Mouse (Mus musculus) stomach, postnatal 0 days (tissue): ENCODE results near the gene Ric8b. TPM values are rescaled to one million over a fixed set of nuclear protein-coding genes. Genes with fewer than 3 reads are reported as not detected.

Source experiments
- ATAC-seq: fragments of 200-750 bp; cut with Nextera tagmentation; 2 replicates; pipeline ENCODE4 v1.8.0; 2017; ENCODE audit not compliant: low FRiP score, low TSS enrichment
- DNase-seq: peaks from one replicate; pipeline ENCODE4 v3.0.0-alpha.2; 2016; ENCODE audit warnings: low spot score
- H3K27ac ChIP-seq: fragments of 300-500 bp; sonication (generic); replicated peaks from 2 replicates; pipeline ENCODE4 v1.5.1; 2014; ENCODE audit warnings: mild to moderate bottlenecking, control low read depth
- H3K27me3 ChIP-seq: fragments of 300-500 bp; sonication (generic); 2 replicates; pipeline ENCODE4 v1.6.1; 2014; ENCODE audit warnings: low read length; ENCODE audit not compliant: control insufficient read depth, insufficient read depth
- H3K36me3 ChIP-seq: fragments of 300-500 bp; sonication (generic); 2 replicates; pipeline ENCODE4 v1.6.1; 2014; ENCODE audit warnings: low read length, mixed read lengths; ENCODE audit not compliant: control insufficient read depth, insufficient read depth
- H3K4me1 ChIP-seq: fragments of 300-500 bp; sonication (generic); replicated peaks from 2 replicates; pipeline ENCODE4 v1.6.1; 2014; ENCODE audit warnings: antibody characterized with exemption; ENCODE audit not compliant: control insufficient read depth, insufficient read depth
- H3K4me2 ChIP-seq: fragments of 300-500 bp; sonication (generic); replicated peaks from 2 replicates; pipeline ENCODE4 v1.6.1; 2014; ENCODE audit warnings: low read depth, mild to moderate bottlenecking, control low read depth, moderate library complexity
- H3K4me3 ChIP-seq: fragments of 300-500 bp; sonication (generic); 2 replicates; pipeline ENCODE4 v1.5.1; 2014; ENCODE audit warnings: low read depth, low read length, control low read depth
- H3K9ac ChIP-seq: fragments of 300-500 bp; sonication (generic); 2 replicates; pipeline ENCODE4 v1.6.1; 2014; ENCODE audit warnings: mild to moderate bottlenecking, low read length, control low read depth, mixed read lengths
- H3K9me3 ChIP-seq: fragments of 300-500 bp; sonication (generic); 2 replicates; pipeline ENCODE4 v1.6.1; 2016; ENCODE audit warnings: low read length; ENCODE audit not compliant: control insufficient read depth
- CTCF ChIP-seq: IDR thresholded peaks from 2 replicates; pipeline ENCODE4 v1.5.1; 2016; ENCODE audit warnings: antibody characterized with exemption, low read depth, mild to moderate bottlenecking, moderate library complexity
- EP300 ChIP-seq: optimal IDR thresholded peaks from 2 replicates; pipeline ENCODE3; 2016; ENCODE audit warnings: antibody characterized with exemption
- WGBS: fragments of 180-500 bp; shearing (Covaris S2); extraction: QIAGEN DNeasy Blood & Tissue Kit; methylation state at CpG from one replicate; pipeline ENCODE4 v1.1.7; 2014; 5-methylcytosine and 5-hydroxymethylcytosine counted together
- polyA plus RNA-seq: library from polyadenylated mRNA; unstranded; fragments of >200 nt; fragmentation: Nextera tagmentation; extraction: Ambion mirVana; gene quantifications from 2 replicates; pipeline ENCODE4 v1.2.1, GENCODE M21; 2015

The Ric8b gene
- polyA plus RNA-seq: 7.3 and 7.4 TPM in 2 replicates

DNA sequence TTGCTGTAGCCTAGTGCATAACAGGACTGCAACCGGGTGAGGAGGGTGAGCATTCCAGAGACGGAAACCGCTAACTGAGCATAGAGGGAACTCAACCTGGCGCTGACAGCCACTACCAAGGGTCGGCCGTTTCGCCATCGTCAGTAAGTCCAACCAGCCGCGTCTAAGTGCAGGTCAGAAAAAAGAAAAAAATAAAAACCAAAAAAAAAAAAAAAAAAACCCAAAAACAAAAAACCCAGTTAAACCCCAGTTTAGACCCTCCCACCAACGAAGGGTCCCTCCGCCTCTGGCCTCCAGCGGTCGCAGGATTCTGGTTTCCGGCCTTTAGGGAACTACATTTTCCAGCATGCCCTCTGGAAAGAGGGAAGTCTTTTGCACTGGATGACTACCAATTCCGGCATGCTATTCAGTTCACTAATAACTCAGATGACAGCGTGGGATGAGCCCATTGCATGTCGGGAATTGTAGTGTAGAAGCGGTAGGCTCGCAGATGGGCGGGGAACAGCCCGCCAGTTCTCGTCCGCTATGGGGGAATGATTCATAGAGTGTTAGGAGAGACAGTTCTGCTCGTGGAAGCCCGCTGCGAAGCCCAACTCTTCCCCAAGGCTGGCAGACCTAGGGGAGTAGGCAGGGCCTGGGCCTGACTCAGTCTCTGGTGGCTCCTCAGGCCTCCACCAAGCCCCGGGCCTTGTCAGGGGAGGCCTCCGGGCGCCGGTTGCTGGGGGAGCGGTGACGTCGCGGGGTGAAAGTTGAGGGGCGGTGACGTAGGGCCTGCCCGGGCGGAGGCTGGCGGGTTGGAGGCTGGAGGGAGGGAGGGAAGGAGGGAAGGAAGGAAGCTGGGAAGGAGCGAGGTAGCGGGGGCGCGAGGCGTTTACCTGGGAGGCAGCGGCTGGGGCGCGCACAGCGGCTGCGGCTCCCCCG, at the start of gene Ric8b:
Gene Ric8b (plus strand): TSS at position 807 of the 921 bp plus-strand sequence.
- under 1% methylated on average over 45 of the region's 51 CpGs for WGBS

DNA sequence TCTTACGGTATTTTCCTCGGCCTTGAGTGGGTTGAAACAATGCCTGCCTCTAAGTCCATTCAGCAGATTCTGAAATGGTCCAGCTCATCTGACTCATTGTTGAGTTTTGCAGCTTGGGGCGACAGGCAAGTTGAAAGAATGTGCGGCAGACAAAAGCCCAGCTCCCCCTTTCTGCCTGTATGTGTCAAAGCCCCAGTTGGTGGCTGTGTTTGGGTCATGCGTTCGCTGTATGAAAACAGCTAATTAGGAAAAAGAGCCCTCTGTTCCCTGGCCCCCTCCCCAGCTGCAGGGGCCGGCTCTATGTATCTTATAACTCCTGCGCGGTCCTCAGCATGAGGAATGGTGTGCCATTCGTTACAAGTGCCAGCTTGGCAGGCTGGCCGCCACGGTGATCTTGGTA, 46.1 kb upstream of the Ric8b start:
- Histone ChIP-seq H3K9me3 (no peaks in the 10 kb centered on the region), H3K27ac (no peak overlapping the region), H3K4me1 (no peaks in the 10 kb centered on the region), H3K4me2 (no peak overlapping the region), H3K27me3 (no peaks in the 10 kb centered on the region), H3K9ac (no peak overlapping the region), H3K36me3 (no peaks in the 10 kb centered on the region), H3K4me3 (no peak overlapping the region)
- TF ChIP-seq CTCF: no peak
- TF ChIP-seq EP300: no peak
- DNase-seq: no peak
- 48% methylated on average over 12 of the region's 12 CpGs for WGBS
- ATAC-seq: no peak

More for the DNA sequence above, at the start of gene Ric8b:
- Histone ChIP-seq H3K4me2 (peak within 1 kb of the TSS; percentile 75), H3K4me1 (no peaks in the 10 kb centered on the region), H3K36me3 (no peaks in the 10 kb centered on the region), H3K9ac (peak within 1 kb of the TSS; percentile 79), H3K27me3 (no peaks in the 10 kb centered on the region), H3K4me3 (peak within 1 kb of the TSS; percentile 69), H3K27ac (peak within 1 kb of the TSS; percentile 95), H3K9me3 (no peaks in the 10 kb centered on the region)
- peak; percentile 16; the same call in 1 of the 2 replicates for TF ChIP-seq CTCF
- peak; percentile 84 for TF ChIP-seq EP300
- peak; percentile 99 for ATAC-seq
- peak; percentile 96 for DNase-seq

DNA sequence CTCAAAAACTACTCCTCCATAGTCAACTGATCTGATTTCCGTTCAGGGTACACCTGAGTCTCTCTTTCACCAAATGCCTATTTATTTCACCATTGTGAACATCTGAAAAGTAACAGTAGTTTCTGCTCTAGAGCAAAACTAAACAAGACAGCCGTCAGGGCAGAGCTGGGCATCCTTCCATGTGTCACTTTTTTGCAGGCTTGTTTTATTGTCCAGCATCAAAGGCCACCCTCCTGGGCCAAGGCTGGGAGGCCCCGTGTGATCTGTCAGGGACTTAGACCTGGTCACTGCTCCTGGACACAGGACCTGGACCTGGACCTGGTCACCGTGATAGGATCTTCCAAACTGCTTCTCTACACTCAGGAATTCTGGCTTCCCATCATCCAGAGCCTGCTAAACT, 45.5 kb upstream of the Ric8b start:
- no peak overlapping the region for H3K4me2 ChIP-seq
- WGBS: 53% methylated on average over 4 of the region's 4 CpGs
- no peaks in the 10 kb centered on the region for H3K27me3 ChIP-seq
- DNase-seq (no peak), ATAC-seq (no peak)
- no peak overlapping the region for H3K27ac ChIP-seq
- H3K4me3 ChIP-seq: no peak overlapping the region
- no peaks in the 10 kb centered on the region for H3K9me3 ChIP-seq
- H3K4me1 ChIP-seq: no peaks in the 10 kb centered on the region
- H3K9ac ChIP-seq: no peak overlapping the region
- no peaks in the 10 kb centered on the region for H3K36me3 ChIP-seq
- TF ChIP-seq CTCF: no peak
- no peak for TF ChIP-seq EP300

DNA sequence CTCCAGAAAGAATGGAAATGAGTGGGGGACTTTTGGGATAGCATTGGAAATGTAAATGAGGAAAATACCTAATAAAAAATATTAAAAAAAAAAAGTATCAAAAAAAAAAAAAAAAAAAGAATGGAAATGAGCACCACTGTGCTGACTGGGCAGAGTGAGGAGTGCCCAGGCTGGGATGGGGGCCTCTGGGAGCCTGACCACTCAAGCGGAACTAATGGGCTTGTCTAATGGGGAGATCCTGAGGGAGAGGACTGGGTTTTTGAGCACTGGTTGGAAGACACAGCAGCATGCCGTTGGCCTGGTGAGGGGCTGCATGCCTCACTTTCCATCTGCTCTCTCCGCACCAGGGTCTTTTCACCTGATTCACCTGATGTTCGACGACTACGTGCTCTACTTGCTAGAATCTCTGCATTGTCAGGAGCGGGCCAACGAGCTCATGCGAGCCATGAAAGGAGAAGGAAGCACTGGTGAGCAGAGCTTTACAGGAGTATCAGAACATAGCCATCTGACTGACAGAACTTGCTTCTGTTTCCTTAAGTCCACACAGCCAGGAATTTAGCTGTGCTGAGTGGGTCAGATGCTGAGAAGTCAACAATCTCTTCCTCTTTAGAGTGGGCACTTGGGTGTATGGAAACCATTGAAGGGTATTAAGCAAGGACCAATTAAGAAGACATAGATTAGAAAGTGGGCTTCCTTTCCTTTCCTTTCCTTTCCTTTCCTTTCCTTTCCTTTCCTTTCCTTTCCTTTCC, 37.4 kb upstream of the Ric8b start:
- no peak for DNase-seq
- H3K9me3 ChIP-seq: no peaks in the 10 kb centered on the region
- H3K4me1 ChIP-seq: no peaks in the 10 kb centered on the region
- no peaks in the 10 kb centered on the region for H3K27me3 ChIP-seq
- H3K36me3 ChIP-seq: no peaks in the 10 kb centered on the region
- no peak overlapping the region for H3K4me2 ChIP-seq
- no peak overlapping the region for H3K9ac ChIP-seq
- WGBS: 76% methylated on average over 9 of the region's 9 CpGs
- no peak overlapping the region for H3K27ac ChIP-seq
- H3K4me3 ChIP-seq: no peak overlapping the region
- ATAC-seq: no peak
- TF ChIP-seq EP300 (no peak), CTCF (no peak)

DNA sequence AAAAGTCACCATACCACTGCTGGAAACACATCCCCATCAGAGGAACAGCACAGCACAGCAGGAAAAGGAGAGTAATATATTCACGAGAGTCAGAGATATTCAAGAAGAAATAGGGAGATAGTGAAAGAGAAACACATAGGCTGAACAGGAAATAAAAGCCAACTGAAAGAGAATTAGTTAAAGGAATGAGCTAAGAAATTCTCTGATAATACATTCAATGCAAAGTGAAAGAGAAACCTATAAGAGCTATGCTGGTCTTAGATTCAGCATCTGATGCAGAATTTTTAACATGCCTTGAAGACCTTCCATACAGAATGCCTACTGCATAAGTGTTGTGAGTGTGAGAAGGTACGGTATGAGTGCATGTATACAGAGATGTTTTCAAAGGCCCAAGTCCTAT, 34.9 kb upstream of the Ric8b start:
- Histone ChIP-seq H3K4me3 (no peak overlapping the region), H3K27me3 (no peaks in the 10 kb centered on the region), H3K36me3 (no peaks in the 10 kb centered on the region), H3K4me1 (no peaks in the 10 kb centered on the region), H3K9ac (no peak overlapping the region), H3K4me2 (no peak overlapping the region), H3K27ac (no peak overlapping the region), H3K9me3 (no peaks in the 10 kb centered on the region)
- ATAC-seq (no peak), DNase-seq (no peak)
- TF ChIP-seq EP300: no peak
- TF ChIP-seq CTCF: no peak
- 86% methylated on average over 2 of the region's 2 CpGs for WGBS
